Mouse (Mus musculus): ENCODE data around the gene Prelp. TPM values are rescaled to one million over a fixed set of nuclear protein-coding genes. Genes with fewer than 3 reads are reported as not detected.
"Not testable (repeated sequence)": the region's sequence is repeated elsewhere in the genome, so short reads cannot be mapped to it uniquely, and the experiment has no call there.

Prelp gene
- 11.4 and 14.2 TPM in 2 replicates for polyA plus RNA-seq (2012; rRNA removed)

DNA sequence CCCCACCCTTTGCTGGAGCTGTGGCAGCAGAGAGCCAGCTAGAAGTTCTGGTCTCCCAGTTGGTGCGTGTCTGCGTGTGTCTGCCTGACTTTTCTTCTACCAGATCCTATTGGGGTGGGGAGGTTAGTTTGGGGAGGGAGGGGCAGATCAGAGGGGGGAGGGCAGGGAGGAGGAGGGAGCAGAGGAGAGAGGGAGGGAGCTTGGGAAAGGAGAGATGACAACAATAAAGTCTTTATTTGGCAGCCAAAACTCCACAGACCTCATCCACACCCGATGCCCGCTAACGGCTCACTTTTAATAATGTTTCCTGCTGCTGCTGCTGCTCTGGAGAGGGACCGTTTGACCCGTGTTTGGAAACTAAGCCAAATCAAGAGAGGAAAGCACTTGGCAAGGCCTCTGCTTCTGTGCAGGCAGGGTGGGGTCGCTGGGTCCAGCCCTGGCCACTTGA is at the start of gene Prelp:
Gene Prelp (minus strand): TSS at position 111 of the 448 bp plus-strand sequence.
- Histone ChIP-seq H3K4me3 (ENCODE audit: low read depth, low read length) (peak within 1 kb of the TSS; percentile 50), H3K27me3 (ENCODE audit: control insufficient read depth, insufficient read depth, low read length) (no peaks in the 10 kb centered on the region), H3K4me1 (ENCODE audit: control insufficient read depth, insufficient read depth, insufficient read length, low read length) (peaks cover 18% of the 10 kb centered on the region), H3K27ac (ENCODE audit: insufficient read depth, low read depth, low read length) (peak within 1 kb of the TSS; percentile 82), H3K36me3 (ENCODE audit: control insufficient read depth, insufficient read depth, low read length) (no peaks in the 10 kb centered on the region)
- 8% methylated on average over 8 of the region's 8 CpGs for WGBS
- TF ChIP-seq POLR2A (IDR thresholded peaks at IDR 0.05; ENCODE audit: low read depth, low read length) (no peak; the same call in 1 of the 2 replicates), CTCF (IDR thresholded peaks at IDR 0.05; ENCODE audit: extremely low read depth, insufficient read length, insufficient replicate concordance, low read depth, low read length) (0 out of 2 replicates have a peak, but pooled peaks have one; percentile 4)

DNA sequence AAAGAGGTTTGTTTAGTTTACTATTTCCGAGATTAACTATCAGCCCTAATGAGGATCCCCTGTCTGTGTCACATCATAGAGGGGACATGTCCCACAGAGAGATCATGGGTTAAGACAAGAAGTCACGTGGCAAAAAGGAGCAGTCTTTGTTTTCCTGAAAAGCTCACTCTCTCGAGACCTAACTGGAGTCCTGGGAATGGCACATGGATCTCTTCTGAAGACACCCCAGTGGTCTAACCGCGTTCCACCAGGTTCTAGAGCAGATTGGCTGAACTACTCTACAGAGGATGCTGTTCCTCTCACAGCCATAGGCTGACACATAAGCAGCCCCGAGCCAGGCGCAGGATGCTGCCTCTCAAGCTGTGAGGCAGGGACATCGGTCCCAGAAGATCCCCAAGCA is 48.2 kb upstream of the Prelp start:
- H3K27me3 ChIP-seq (ENCODE audit: control insufficient read depth, insufficient read depth, low read length) = no peaks in the 10 kb centered on the region
- 87% methylated on average over 8 of the region's 8 CpGs for WGBS
- no peak overlapping the region for H3K4me3 ChIP-seq (ENCODE audit: low read depth, low read length)
- H3K27ac ChIP-seq (ENCODE audit: insufficient read depth, low read depth, low read length) = no peak overlapping the region
- no peaks in the 10 kb centered on the region for H3K36me3 ChIP-seq (ENCODE audit: control insufficient read depth, insufficient read depth, low read length)
- no peaks in the 10 kb centered on the region; the same call in 1 of the 2 replicates for H3K4me1 ChIP-seq (ENCODE audit: control insufficient read depth, insufficient read depth, insufficient read length, low read length)
- TF ChIP-seq CTCF (IDR thresholded peaks at IDR 0.05; ENCODE audit: extremely low read depth, insufficient read length, insufficient replicate concordance, low read depth, low read length) = no peak
- no peak for TF ChIP-seq POLR2A (IDR thresholded peaks at IDR 0.05; ENCODE audit: low read depth, low read length)

DNA sequence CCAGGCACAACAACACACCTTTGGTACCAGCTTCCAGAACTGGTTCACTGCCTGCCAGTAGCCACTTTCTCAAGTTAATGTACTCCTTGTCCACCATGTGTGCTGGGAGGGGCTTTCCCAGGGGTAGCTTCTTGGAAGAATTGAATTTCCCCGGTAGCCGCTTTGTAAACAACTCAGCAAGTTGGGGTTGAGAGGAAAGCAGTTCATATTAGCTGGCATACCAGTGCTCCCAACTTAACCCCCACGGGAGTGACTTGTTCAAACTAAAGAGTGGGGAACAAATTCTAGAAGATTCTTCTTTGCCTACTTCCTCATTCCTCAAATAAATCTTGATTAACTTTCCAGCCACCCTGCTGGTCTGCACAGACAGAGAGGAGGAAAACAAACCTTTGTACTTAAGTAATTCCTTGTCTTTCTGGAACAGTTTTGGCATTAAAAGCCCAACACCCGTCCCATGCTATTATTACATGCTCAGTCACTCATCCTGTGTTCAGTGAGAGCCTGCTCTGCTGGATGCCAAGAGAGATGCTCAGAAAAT is 47.6 kb upstream of the Prelp start:
- no peaks in the 10 kb centered on the region; the same call in 1 of the 2 replicates for H3K4me1 ChIP-seq (ENCODE audit: control insufficient read depth, insufficient read depth, insufficient read length, low read length)
- WGBS = 22% methylated on average over 4 of the region's 4 CpGs
- H3K4me3 ChIP-seq (ENCODE audit: low read depth, low read length) = no peak overlapping the region
- no peaks in the 10 kb centered on the region for H3K36me3 ChIP-seq (ENCODE audit: control insufficient read depth, insufficient read depth, low read length)
- H3K27me3 ChIP-seq (ENCODE audit: control insufficient read depth, insufficient read depth, low read length) = no peaks in the 10 kb centered on the region
- TF ChIP-seq POLR2A (IDR thresholded peaks at IDR 0.05; ENCODE audit: low read depth, low read length) (no peak), CTCF (IDR thresholded peaks at IDR 0.05; ENCODE audit: extremely low read depth, insufficient read length, insufficient replicate concordance, low read depth, low read length) (no peak)
- no peak overlapping the region for H3K27ac ChIP-seq (ENCODE audit: insufficient read depth, low read depth, low read length)

DNA sequence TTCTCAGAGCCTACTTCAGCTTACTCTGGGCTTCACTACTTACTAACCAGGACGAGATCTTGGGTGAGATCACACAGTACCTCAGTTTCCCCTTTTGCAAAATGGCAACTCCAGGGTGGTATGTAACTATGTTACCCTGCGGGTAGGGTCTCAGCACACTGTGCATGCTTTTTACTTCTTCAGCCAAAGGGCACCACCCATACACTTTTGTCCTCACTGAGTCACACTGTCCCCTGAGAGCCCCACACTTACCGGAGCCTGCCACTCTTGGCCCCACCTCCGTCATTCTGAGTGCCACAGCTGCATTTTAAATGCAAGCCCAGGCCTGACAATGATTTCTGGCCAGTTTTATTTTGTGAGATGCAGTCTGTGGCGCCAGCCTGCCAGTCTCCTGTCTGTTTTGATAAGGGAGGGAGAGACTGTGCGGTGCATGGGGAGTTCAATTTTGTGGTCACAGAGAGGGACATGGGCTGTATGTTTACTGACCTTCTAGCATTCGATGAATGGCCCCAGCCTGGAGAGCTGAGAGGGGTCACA is 46.3 kb upstream of the Prelp start:
- Histone ChIP-seq H3K4me1 (ENCODE audit: control insufficient read depth, insufficient read depth, insufficient read length, low read length) (no peaks in the 10 kb centered on the region; the same call in 1 of the 2 replicates), H3K27me3 (ENCODE audit: control insufficient read depth, insufficient read depth, low read length) (no peaks in the 10 kb centered on the region), H3K36me3 (ENCODE audit: control insufficient read depth, insufficient read depth, low read length) (no peaks in the 10 kb centered on the region), H3K4me3 (ENCODE audit: low read depth, low read length) (no peak overlapping the region), H3K27ac (ENCODE audit: insufficient read depth, low read depth, low read length) (no peak overlapping the region)
- WGBS = 83% methylated on average over 7 of the region's 7 CpGs
- TF ChIP-seq POLR2A (IDR thresholded peaks at IDR 0.05; ENCODE audit: low read depth, low read length) (no peak), CTCF (IDR thresholded peaks at IDR 0.05; ENCODE audit: extremely low read depth, insufficient read length, insufficient replicate concordance, low read depth, low read length) (no peak)

DNA sequence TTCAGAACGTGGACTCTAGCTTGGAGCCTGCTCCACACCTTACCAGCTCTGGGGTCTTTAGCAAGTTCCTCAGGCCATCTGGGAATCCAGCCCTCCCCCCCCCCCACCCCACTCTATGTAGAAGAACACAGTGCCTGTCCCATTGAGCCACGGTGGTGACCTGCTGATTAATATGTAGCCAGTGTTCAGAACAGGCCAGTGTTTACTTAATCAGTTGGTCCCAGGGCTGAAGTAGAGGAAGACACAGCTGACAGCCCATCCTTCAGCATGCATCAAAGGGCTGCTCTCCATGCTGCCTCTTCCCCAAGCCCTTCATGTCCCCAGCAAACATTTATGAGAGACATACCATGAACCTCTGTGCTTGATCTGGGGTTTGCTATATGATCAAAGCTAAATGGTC is 44.8 kb upstream of the Prelp start:
- no peak for TF ChIP-seq CTCF (IDR thresholded peaks at IDR 0.05; ENCODE audit: extremely low read depth, insufficient read length, insufficient replicate concordance, low read depth, low read length)
- TF ChIP-seq POLR2A (IDR thresholded peaks at IDR 0.05; ENCODE audit: low read depth, low read length) = no peak
- Histone ChIP-seq H3K27me3 (ENCODE audit: control insufficient read depth, insufficient read depth, low read length) (no peaks in the 10 kb centered on the region), H3K36me3 (ENCODE audit: control insufficient read depth, insufficient read depth, low read length) (no peaks in the 10 kb centered on the region), H3K4me3 (ENCODE audit: low read depth, low read length) (no peak overlapping the region), H3K4me1 (ENCODE audit: control insufficient read depth, insufficient read depth, insufficient read length, low read length) (peaks cover 6% of the 10 kb centered on the region), H3K27ac (ENCODE audit: insufficient read depth, low read depth, low read length) (no peak overlapping the region)
- 48% methylated on average over 2 of the region's 2 CpGs for WGBS

DNA sequence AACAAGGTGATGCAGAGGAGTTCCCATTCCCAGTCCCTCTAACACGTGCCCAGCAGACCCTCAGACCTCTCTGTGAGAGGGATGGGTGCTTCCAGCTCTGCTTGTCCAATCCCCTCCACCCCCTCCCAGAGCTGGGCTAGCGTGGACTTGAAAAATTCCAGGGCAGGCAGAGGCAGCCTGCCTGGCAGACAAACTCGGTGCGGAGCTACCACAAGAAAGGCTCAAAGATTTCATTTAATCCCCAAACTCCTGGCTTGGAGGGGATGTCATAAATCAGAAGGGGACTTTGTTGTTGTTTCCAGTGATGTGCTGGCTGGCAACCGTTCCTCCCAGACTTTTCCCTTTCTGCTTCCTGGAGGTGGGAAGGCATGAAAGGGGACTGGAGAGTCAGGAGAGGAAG is 44.1 kb upstream of the Prelp start:
- no peak for TF ChIP-seq CTCF (IDR thresholded peaks at IDR 0.05; ENCODE audit: extremely low read depth, insufficient read length, insufficient replicate concordance, low read depth, low read length)
- TF ChIP-seq POLR2A (IDR thresholded peaks at IDR 0.05; ENCODE audit: low read depth, low read length) = no peak
- Histone ChIP-seq H3K4me1 (ENCODE audit: control insufficient read depth, insufficient read depth, insufficient read length, low read length) (peaks cover 6% of the 10 kb centered on the region), H3K36me3 (ENCODE audit: control insufficient read depth, insufficient read depth, low read length) (no peaks in the 10 kb centered on the region), H3K4me3 (ENCODE audit: low read depth, low read length) (no peak overlapping the region), H3K27ac (ENCODE audit: insufficient read depth, low read depth, low read length) (no peak overlapping the region), H3K27me3 (ENCODE audit: control insufficient read depth, insufficient read depth, low read length) (no peaks in the 10 kb centered on the region)
- WGBS = 70% methylated on average over 5 of the region's 5 CpGs

DNA sequence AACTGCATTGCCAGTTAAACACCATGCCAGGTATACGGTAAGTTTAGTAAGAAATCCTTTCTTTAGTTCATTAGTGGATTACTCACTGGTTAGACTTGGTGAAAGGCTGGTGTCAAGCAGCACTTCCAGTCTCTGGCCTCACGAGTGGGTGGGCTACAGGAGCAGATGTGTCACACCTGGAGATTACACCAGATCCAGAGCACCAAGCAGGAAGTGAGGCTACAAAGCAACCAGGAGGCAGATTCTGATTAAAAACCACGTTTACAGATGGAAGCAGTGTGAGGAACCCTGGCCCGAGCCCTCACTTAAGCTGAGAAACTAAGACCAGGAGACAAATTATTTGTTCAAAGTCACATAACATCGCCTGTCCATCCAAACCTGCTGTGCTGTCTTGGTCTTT is 43.5 kb upstream of the Prelp start:
- 76% methylated on average over 5 of the region's 5 CpGs for WGBS
- no peak overlapping the region for H3K4me3 ChIP-seq (ENCODE audit: low read depth, low read length)
- no peaks in the 10 kb centered on the region for H3K36me3 ChIP-seq (ENCODE audit: control insufficient read depth, insufficient read depth, low read length)
- no peaks in the 10 kb centered on the region for H3K27me3 ChIP-seq (ENCODE audit: control insufficient read depth, insufficient read depth, low read length)
- TF ChIP-seq POLR2A (IDR thresholded peaks at IDR 0.05; ENCODE audit: low read depth, low read length) (no peak), CTCF (IDR thresholded peaks at IDR 0.05; ENCODE audit: extremely low read depth, insufficient read length, insufficient replicate concordance, low read depth, low read length) (no peak)
- H3K27ac ChIP-seq (ENCODE audit: insufficient read depth, low read depth, low read length) = no peak overlapping the region
- H3K4me1 ChIP-seq (ENCODE audit: control insufficient read depth, insufficient read depth, insufficient read length, low read length) = peaks cover 6% of the 10 kb centered on the region

DNA sequence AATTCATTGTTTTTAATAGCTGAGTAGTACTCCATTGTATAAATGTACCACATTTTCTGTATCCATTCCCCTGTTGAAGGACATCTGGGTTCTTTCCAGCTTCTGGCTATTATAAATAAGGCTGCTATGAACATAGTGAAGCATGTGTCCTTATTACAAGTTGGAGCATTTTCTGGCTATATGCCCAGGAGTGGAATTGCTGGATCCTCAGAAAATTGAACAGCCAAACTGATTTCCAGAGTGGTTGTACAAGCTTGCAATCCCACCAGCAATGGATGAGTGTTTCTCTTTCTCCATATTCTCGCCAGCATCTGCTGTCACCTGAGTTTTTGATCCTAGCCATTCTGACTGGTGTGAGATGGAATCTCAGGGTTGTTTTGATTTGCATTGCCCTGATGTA is 42.4 kb upstream of the Prelp start:
- not testable (repeated sequence) for H3K4me3 ChIP-seq (ENCODE audit: low read depth, low read length); H3K36me3 ChIP-seq (ENCODE audit: control insufficient read depth, insufficient read depth, low read length); H3K27ac ChIP-seq (ENCODE audit: insufficient read depth, low read depth, low read length); H3K27me3 ChIP-seq (ENCODE audit: control insufficient read depth, insufficient read depth, low read length); H3K4me1 ChIP-seq (ENCODE audit: control insufficient read depth, insufficient read depth, insufficient read length, low read length)
- WGBS = 100% methylated on average over 1 of the region's 1 CpGs

DNA sequence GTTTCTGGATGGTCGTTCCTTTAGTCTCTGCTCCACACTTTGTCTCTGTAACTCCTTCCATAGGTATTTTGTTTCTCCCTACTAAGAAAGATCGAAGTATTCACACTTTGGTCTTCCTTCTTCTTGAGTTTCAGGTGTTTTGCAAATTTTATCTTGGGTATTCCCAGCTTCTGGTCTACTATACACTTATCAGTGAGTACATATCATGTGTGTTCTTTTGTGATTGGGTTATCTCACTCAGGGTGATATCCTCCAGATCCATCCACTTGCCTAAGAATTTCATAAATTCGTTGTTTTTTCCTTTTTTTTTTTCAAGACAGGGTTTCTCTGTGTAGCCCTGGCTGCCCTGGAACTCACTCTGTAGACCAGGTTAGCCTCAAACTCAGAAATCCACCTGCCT is 41.9 kb upstream of the Prelp start:
- 82% methylated on average over 3 of the region's 3 CpGs for WGBS
- not testable (repeated sequence) for H3K36me3 ChIP-seq (ENCODE audit: control insufficient read depth, insufficient read depth, low read length); H3K4me1 ChIP-seq (ENCODE audit: control insufficient read depth, insufficient read depth, insufficient read length, low read length); H3K27ac ChIP-seq (ENCODE audit: insufficient read depth, low read depth, low read length); H3K27me3 ChIP-seq (ENCODE audit: control insufficient read depth, insufficient read depth, low read length); H3K4me3 ChIP-seq (ENCODE audit: low read depth, low read length)
